Mouse (Mus musculus): ENCODE measurements at regions not wholly inside any gene's neighbourhood (a gene's known extent, or its start where the extent isn't known, plus 50 kb on each side); places are given as distances from the start of the nearest gene placed in this dataset.

DNA sequence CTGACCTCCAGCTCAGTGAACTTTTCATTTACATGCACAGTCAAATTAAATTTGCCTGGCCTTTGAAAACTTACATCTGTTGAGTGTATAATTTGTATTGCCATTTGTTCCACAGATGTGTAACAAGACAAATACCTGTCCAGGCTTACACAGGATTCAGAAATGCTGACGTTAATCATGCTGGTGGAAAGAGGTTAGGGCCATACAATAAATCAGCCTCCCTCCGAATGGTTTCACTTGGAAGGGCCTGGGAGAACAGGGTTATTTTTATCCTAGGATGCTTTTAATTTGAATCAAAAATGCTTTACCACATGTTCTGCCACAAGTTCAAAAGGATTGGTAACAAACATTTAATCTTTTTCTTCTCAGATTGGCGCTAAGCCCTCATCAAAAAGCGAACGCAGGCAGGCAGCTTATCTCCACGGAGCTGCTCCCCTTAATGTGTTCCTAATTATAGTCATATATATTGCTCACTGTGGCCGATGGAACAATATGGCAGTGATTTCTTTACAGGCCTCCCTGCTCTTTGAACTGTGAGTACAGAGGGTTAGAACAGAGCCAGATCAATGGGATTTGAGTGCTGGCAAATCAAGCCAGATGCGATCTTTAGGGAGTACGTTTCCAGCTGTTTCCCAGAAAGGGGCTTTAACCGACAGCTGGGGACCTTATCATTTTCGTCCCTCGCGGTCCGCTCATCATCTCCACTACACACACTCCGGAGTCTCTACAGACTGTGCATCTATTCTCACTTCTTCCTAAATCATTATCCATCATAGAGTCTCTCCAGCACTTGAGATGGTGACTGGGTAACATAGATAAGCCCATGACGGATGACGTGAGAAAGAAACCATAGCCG, 313.9 kb downstream of the Ndfip2 start:
- no peak for DNase-seq (ENCODE audit: inconsistent ontology term)

DNA sequence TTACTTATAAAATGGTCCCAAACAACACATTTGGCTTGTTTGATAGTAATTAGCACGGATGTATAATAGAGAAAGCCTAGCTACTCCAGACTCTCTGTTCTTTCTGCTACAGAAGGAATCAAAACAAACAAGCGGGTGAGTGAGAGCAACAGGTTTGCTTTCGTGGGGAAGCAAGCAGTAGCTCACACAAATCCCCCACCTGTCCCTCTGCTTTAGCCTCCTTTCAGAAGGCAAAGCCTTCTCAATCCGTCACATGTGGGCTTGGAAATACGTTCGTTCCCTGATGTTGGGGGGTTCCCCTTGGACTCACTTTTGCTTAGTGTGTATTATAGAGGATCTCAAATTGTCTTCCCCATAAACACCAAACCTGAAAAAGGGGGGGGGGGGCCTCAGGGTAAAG, 311.8 kb downstream of the Ndfip2 start:
- DNase-seq (ENCODE audit: inconsistent ontology term) = no peak

DNA sequence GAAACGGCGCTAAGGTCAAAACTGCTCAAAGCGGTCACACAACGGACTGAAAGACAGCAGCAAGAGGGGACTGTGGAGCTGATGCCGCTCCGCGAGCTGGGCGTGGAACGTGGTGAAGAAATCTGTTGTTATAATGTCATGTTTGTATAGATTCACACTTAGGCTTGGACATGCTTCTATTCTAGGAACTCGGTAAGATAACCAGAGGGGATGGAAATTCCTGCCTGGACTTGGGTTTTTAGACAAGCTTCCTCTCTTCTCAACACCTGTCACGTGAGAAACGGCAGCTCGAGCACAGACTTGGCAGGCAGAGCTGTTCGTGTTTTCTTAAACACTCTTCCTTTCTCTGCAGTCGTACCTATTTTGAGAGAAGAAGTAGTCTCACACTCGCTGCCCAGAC, 307.5 kb downstream of the Ndfip2 start:
- DNase-seq (ENCODE audit: inconsistent ontology term) = no peak

DNA sequence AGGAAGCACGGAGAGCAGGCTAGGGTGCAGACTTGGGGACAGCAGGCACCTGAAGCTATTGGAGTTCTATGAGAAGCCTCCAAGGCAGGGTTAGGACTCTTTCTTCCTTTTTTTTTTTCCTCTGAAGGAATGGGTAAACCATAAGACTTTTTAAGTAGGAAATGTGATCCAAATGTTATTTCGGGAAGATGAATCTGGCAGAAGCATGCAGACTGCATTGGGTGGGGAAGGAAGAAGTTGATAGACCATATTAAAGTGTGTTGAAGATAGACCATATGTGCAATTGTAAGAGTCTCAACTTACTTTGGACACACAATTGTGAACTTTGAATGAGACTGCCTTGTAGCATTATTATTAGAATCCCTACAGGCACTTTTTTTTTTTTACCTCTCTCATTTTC, 304.5 kb downstream of the Ndfip2 start:
- no peak for DNase-seq (ENCODE audit: inconsistent ontology term)

DNA sequence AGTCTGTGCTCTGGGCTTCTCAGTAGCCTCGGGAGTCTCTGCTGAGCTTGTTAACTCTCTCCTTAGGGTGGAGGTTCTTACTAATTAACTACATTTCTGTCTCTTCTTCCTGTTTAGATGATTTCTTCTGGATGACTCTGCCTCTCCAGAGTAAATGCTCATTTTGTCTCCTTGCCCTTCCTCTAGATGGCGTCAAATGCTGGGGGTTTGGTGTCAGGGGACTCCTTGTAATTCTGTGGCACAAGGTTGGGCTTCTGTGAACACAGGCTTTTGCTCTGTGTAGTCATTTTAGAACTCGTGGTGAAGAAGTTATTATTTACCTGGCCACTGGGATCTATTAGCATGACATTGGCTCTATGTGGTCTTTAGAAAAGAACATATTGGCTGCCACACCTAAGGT, 298.4 kb downstream of the Ndfip2 start:
- no peak for DNase-seq (ENCODE audit: inconsistent ontology term)

DNA sequence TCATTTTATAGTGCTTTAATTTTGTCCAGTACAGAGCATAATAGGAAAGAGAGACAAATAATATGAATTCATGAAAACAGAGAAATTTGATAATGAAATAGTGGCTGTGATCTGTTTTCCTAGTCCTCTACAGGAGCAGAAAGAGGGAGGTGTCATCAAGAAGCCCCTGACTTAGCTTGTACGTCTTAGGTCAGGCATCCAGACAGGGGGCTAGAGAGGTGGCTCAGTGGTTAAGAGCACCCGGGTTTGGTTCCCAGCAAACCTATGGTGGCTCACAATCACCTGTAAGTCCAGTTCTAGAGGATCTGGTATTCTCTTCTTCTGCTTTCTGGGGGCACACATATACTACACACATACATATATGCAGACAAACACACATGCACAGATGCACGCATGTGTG, 285.7 kb downstream of the Ndfip2 start:
- no peak for DNase-seq (ENCODE audit: inconsistent ontology term)

DNA sequence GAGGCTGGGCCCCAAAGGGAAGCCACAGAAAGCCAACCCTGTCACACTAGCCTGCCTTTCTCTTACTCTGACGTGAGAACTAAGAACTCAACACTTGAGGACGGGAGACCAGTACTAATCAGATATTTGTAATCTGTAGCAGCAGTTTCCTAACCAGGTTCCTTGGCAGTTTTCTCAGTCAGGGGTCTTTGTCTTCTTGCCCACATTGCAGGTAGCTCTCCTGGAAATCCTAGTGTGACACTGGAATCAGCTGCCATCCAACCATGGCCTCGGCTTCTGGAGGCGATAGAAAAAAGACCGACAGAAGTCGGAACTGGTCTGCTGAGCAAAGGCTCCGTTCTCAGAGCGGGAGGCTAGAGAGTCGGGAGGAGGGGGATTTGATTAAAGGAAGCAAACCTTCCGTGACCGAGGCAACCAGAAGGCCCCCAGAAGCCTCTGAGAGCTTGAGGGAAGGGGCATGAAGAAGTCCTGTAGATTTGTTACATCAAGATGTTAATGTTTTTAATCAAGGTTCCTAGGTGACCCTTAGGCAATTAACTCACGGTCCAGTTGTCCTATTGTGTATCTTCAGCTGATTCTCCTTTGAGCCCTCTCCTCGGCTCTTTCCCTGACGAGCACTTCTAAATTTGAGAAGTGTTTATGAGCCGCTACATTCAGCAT, 284.2 kb downstream of the Ndfip2 start:
- DNase-seq (ENCODE audit: inconsistent ontology term) = peak; percentile 45

DNA sequence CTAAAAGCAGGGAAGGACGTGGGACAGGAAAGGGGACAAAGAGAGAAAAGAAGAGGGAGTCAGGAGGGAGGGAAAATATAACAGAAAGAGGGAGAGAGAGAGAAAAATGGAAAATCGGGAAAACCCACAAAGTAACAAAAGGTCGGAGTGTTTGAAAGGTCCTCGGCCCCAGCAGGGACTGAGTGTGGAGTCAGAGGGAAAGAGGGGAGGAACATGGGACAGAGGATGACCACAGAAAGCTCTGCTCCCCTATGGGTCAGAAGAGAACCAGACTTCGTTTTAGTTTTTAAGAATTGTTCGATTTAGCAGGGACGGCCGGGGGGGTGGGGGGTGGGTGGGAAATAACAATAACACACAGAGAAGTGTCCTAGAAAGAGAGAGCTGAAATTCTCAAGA, 283.7 kb downstream of the Ndfip2 start:
- DNase-seq (ENCODE audit: inconsistent ontology term) = no peak

DNA sequence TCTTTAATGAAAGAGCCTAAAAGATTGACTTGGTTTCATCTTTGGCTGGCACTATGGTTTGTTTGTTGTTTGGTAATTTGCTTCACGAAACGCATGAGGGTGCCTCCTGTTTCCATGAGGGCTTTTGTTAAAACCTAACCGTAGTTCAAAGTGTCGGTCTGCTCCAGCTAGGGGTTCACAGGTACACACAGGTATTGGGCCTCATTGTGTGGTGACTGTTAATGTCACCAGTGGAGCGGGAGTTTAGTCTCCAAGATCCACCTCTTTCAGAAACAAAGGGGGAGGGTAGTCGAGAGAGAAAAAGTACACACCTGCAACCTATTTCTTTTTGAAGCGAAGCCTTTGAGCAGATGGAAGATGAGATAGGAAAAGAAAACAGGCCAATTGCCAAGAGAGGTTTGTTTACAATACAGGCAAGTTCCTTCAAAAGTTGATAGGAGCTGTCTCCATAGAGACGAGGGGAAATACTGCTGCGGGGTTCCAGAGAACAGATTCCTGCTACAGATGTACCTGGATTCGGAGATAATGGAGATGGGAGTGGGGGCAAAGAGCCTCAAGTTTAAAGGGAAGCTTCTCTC, 273.9 kb downstream of the Ndfip2 start:
- DNase-seq (ENCODE audit: inconsistent ontology term) = no peak

DNA sequence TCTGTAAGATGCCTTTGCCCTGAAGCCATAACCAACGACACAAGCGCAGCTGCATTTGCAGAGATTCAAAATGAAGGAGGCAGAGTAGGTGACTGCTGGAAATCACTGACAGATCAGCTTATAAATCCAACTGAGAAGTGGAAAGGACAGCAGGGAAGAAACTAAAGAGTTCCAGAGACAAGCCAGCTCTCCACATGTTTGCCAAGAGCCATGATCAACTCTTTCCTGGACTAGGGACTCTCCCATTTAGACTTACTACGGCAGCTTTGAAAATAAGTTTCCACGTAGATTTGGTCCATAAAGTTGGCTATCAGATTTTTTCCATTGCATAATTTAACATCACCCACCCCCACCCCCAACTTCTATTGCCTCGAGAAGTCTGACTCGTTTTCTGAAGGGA, 269.7 kb downstream of the Ndfip2 start:
- DNase-seq (ENCODE audit: inconsistent ontology term) = no peak

DNA sequence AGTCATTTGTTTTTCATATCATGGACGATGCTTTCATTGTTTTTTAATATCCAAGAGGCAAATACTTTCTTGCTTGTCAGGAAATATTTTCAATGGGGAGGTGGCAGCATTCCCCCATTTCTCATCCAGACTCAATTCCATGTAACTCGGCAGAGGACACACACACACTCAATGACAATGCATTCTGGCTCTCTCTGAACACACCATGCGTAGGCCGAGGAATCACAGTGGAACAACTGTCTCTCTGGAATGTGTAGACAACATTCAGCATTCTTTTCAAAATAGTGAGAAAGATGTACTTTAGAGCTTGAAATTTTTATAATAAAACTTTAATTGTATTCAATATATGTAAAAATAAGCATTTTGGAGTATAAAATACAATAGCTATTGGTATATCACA, 265.5 kb downstream of the Ndfip2 start:
- DNase-seq (ENCODE audit: inconsistent ontology term) = no peak

DNA sequence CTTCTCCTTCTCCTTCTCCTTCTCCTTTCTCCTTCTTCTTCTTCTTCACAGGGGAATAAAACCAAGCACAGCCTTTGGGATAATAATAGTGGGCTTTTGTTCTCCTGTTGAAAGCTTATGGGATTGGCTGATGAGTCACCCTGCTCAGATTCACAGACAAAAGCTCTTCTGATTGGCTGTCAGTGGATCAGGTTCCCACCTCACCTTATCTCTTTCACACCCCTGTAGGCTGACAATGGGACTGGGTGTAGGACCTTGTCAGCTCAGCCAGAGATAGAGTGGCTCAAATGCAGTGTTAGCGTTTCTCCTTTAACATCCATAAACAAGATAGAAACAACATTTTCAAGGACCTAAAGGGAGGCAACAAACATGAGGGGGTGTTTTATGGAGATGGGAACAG, 263.9 kb downstream of the Ndfip2 start:
- peak; percentile 12 for DNase-seq (ENCODE audit: inconsistent ontology term)

DNA sequence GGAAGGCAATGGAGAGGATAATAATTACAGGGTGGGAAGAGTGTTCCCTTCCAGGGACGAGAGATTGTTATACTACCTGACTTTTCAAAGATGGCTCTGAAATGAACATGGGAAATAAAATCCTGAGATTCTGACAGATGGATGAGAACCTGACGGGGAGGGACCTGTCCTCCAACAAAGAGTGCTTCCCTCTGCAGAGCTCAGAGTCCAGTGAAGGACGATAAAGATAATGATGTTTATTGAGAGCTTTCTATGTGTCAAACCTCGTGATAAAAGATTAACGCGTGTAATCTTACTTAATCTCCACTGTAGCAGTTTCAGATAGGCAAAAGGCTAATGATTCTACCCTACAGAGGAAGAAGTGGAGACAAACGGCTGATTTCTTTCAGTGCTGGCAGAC, 260.3 kb downstream of the Ndfip2 start:
- no peak for DNase-seq (ENCODE audit: inconsistent ontology term)

DNA sequence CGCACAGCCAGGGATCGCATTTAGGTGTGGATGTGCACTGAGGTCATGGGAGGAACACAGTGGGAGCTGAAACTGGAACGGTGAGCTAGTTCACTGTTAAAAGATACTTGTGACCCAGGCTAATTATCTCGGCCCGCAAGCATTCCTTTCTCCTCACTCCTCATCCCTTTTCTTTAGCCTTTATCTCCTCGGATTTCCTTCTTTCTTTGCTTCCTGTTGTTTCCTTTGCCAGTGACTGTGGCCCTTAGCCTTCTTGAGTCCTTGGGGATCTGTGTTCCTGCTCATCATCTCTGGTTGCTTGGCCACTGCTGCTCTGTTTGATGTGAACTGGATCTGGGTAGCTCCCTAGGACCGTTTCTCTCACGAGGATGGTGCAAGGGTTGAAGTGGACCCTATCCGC, 256.0 kb downstream of the Ndfip2 start:
- DNase-seq (ENCODE audit: inconsistent ontology term) = no peak

DNA sequence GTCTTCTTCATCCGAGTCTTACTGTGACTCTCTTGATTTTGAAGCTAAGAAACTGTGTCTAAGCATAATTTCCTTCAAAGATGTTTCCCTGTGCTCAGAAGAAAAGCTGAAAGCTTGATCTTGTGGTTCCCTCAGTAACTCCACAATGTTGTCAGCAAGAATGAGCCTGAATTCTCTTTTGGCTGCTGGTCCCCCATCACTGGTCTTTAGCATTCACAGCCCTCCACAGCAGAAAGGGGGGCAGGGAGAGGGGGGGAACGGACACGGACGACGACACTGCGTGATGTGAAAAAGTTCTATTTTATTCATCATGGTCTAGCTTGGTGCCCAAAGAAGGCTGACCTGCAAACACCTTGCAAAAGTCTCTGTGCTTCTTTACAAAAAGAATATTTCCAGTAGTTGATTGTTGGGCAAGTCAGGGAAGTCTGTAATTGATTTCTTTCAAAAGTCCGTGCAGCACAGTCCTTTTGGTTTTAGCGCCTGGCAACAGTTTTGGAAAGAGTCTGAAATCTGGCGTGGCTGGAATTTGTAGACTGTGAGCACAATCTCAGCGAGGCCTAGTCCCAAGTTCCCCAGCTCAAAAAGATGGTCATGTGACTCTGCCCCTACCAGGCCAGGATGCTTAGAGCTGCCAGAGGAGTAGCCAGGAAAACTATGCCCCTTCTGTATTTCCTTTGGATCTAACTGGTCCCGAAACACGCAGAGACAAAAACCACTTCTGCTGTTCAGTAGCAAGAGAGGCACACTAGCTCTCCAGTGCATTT, 254.7 kb downstream of the Ndfip2 start:
- no peak for DNase-seq (ENCODE audit: inconsistent ontology term)

DNA sequence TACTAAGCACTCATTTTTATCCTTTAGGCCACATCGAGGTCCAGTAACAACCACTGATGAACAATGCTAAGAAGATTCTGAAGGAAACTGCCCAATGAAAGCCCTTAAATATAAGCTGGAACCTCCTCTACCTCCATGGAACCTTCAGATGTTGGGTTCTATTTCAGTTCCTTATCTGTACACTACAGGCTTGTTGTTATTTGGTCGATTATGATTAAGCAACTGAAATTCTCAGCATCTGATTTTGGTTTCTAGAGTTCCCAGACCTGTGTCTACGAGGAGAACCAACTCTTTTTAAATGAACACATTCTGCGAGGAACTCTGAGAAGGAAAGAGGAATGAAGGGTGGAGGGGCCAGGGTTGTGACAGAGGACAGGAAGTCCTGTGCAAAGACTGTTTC, 253.5 kb downstream of the Ndfip2 start:
- DNase-seq (ENCODE audit: inconsistent ontology term) = no peak

DNA sequence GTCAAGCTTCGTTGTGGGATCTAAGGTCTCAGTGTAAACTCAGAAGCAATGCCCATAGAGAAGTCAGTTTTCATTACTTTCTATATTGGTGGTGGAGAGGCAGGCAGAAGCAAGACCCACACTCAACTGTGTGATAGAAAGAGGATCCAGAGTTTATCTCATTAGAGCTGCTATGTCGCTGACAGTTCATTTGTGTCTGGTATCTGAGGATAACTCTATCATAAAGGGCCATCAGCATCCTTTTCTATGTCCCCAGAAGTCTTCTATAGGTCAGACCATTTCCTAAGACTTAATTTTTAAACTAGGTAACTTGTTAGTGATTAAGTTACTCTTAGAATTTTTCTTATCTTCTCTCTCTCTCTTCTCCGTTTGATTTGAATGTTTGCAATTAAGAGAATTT, 252.8 kb downstream of the Ndfip2 start:
- DNase-seq (ENCODE audit: inconsistent ontology term) = no peak

DNA sequence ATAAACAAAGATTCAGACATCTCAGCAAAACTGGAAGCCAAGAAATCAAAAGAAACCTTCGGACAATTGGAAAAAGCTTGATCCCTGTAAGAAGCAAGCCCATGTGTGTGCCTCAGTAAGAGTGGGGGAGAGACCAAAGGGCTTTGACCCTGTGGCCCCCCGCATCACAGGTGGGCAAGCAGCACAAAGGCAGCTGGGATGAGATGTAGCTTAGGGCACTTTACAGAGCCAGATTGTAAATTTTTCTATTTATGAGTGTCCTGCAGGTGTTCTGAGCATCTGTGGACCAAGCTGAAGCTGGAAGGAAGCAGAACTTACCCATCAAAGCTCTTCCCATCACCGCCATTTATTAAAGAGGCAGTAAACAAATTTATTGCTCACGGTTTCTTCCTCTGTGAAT, 246.9 kb downstream of the Ndfip2 start:
- DNase-seq (ENCODE audit: inconsistent ontology term) = no peak

DNA sequence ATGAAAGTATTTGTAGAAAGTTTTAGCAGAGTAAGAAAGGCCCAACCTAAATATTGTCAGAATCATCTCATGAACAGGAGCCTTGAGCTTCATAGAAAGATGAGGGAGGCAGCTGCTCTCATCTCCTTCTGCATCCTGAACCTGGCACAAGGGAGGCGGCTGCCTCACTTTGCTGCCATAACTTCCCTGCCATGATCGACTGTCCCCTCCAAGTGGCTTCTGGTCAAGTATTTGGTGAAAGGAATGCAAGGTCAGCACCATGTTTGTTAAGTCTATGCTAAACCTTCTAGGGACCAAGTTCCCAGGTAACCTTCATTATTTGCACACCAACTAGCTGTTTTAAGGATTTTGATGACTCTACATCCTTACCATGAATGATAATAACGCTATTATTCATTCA, 246.0 kb downstream of the Ndfip2 start:
- no peak for DNase-seq (ENCODE audit: inconsistent ontology term)

DNA sequence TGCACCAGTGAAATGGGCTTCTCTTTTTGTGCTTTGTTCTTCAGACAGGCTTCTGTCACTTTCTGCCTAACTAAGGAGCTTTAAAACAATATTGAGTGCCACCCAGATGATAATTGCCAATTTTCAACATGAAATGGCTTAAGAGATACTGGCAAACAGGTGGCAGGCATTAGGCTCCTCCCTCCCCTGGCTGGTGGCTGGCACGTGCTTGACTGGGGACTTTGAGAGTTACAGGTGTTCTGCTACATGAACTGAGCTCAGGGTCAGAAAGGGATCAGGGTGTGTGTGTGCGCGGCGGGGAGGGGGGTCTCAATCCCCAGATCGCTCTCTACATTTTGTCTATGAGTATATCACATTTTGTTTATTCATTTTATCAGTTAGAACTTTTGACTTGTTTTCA, 245.4 kb downstream of the Ndfip2 start:
- no peak for DNase-seq (ENCODE audit: inconsistent ontology term)

DNA sequence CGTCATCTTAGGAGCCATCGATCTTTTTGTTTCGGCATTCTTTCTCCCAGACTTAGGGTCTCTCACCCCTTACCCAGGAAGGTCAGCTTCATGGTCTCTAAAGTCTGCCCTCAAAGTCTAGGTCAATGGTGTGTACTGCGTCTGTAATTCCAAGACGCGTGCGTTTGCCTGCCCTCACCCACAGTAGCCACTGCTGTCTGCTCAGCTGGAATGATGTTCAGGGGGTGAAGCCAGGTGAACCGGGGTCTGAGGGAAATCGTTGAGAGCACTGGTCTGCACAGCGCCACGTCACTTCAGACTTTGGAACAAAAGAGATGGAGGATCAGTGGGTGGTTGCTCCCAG, 244.2 kb downstream of the Ndfip2 start:
- DNase-seq (ENCODE audit: inconsistent ontology term) = no peak

DNA sequence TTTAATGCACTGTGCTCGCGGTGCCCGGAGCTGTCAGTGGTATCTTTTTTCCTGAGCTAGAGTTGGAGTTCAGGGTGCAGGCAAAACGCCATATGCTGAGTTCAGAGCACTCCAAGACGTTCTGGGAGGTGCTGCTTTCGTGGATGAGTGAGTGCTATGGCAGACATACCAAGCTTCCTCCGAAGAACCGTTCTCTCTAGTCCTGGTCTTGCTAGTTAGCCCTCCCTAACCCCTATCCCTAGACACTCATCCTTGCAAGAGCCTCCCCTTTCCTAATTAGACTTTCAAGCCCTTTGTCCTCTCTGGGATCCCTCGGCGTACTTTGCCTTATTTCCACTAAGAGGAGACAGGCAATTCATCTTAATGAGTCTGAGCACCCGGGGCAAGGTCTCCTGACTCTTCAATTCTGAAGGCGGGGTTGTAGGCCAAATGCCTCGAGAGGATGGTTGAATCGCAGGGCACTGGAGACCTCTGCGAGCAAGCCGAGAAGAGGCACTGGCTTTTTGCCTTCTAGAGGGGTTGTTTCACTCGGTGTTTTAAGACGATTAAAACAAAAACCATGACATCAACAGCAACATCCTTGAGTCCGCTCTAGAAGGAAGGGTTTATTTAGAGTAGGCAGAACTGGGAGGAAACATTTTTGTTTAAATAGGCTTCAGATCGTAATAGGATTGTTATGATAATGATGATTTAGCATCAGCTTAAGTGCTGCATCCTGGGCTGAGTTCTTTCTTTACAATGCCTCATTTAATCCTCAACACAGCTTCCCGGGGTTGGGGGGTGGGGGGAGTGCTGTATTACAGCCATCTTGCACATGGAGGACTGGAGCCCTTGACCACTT, 243.6 kb downstream of the Ndfip2 start:
- DNase-seq (ENCODE audit: inconsistent ontology term) = peak; percentile 20

All from Muller cell, postnatal 12 days (primary cell).